Mouse (Mus musculus): ENCODE measurements around the gene Kif13a. TPM values are rescaled to one million over a fixed set of nuclear protein-coding genes. Genes with fewer than 3 reads are reported as not detected.

Gene Kif13a
- total and polyA plus RNA-seq, 3 experiments: 1.2 to 1.7 TPM; not detected in 1

GRCm38 (mm10) chr13:46765361-46765760 lies 164.3 kb downstream of the Kif13a start:
- Histone ChIP-seq H3K79me2 (ENCODE audit: control insufficient read depth, insufficient read depth, low read length, poor library complexity) (no peaks in the 10 kb centered on the region), H3K36me3 (ENCODE audit: control insufficient read depth in 1 of 2, insufficient read depth in 2 of 2, low read length in 2 of 2) (peaks cover 0 to 3% of the 10 kb centered on the region in 2 experiments; a peak in 2 of 4 replicates), H3K27me3 (ENCODE audit: control insufficient read depth in 1 of 2, insufficient read depth in 2 of 2, low read length in 2 of 2) (no peaks in the 10 kb centered on the region), H3K9ac (ENCODE audit: control insufficient read depth, low read depth, low read length, poor library complexity, severe bottlenecking) (no peak overlapping the region), H3K27ac (ENCODE audit: control insufficient read depth, low read depth, low read length) (no peak overlapping the region), H3K9me3 (replicated peaks; ENCODE audit: insufficient read depth, low read length) (no peaks in the 10 kb centered on the region), H3K4me1 (ENCODE audit: control insufficient read depth in 1 of 2, insufficient read depth in 2 of 2, low read length in 2 of 2) (peaks cover 0 to 5% of the 10 kb centered on the region in 2 experiments; a peak in 1 of 4 replicates), H3K4me3 (ENCODE audit: control insufficient read depth in 1 of 2, insufficient read depth in 1 of 2, low read depth in 2 of 2, low read length in 2 of 2) (no peak overlapping the region)
- no peak for DNase-seq (ENCODE audit: low read depth, low spot score)
- TF ChIP-seq MXI1 (IDR thresholded peaks at IDR 0.05; ENCODE audit: low read depth, low read length): no peak
- TF ChIP-seq RCOR1 (IDR thresholded peaks at IDR 0.05; ENCODE audit: low read depth, low read length): no peak
- TF ChIP-seq GATA1 (IDR thresholded peaks at IDR 0.05; ENCODE audit: low read depth, low read length): peak; percentile 28; the same call in 1 of the 2 replicates
- no peak for TF ChIP-seq ZKSCAN1 (IDR thresholded peaks at IDR 0.05; ENCODE audit: low read depth, low read length)
- no peak for TF ChIP-seq MEF2A (IDR thresholded peaks at IDR 0.05; ENCODE audit: extremely low read depth, insufficient replicate concordance, low read depth, low read length, poor library complexity, severe bottlenecking)

GRCm38 (mm10) chr13:46763210-46763609 lies 166.5 kb downstream of the Kif13a start:
- no peak overlapping the region for H3K9ac ChIP-seq (ENCODE audit: control insufficient read depth, low read depth, low read length, poor library complexity, severe bottlenecking)
- H3K79me2 ChIP-seq (ENCODE audit: control insufficient read depth, insufficient read depth, low read length, poor library complexity): no peaks in the 10 kb centered on the region
- DNase-seq (ENCODE audit: low read depth, low spot score): no peak
- no peaks in the 10 kb centered on the region for H3K27me3 ChIP-seq (ENCODE audit: control insufficient read depth in 1 of 2, insufficient read depth in 2 of 2, low read length in 2 of 2)
- peaks cover 0 to 5% of the 10 kb centered on the region in 2 experiments; a peak in 1 of 4 replicates for H3K4me1 ChIP-seq (ENCODE audit: control insufficient read depth in 1 of 2, insufficient read depth in 2 of 2, low read length in 2 of 2)
- no peak overlapping the region for H3K4me3 ChIP-seq (ENCODE audit: control insufficient read depth in 1 of 2, insufficient read depth in 1 of 2, low read depth in 2 of 2, low read length in 2 of 2)
- TF ChIP-seq POLR2A (IDR thresholded peaks at IDR 0.05; ENCODE audit: control insufficient read depth in 1 of 2, insufficient read depth in 1 of 2, low read depth in 1 of 2, low read length in 2 of 2, poor library complexity in 1 of 2) (no peak), CTCF (IDR thresholded peaks at IDR 0.05 in 2 of 3, conservative IDR thresholded peaks at IDR 0.05 in 1 of 3; ENCODE audit: control insufficient read depth in 1 of 3, insufficient read depth in 1 of 3, low read depth in 2 of 3, low read length in 3 of 3, poor library complexity in 1 of 3, severe bottlenecking in 1 of 3) (no peak), CHD1 (IDR thresholded peaks at IDR 0.05; ENCODE audit: low read depth, low read length) (no peak), MAX (IDR thresholded peaks at IDR 0.05; ENCODE audit: low read length) (no peak), ZNF384 (IDR thresholded peaks at IDR 0.05; ENCODE audit: low read depth, low read length) (no peak), NELFE (IDR thresholded peaks at IDR 0.05; ENCODE audit: low read depth, low read length) (no peak)
- H3K36me3 ChIP-seq (ENCODE audit: control insufficient read depth in 1 of 2, insufficient read depth in 2 of 2, low read length in 2 of 2): peaks cover 0 to 3% of the 10 kb centered on the region in 2 experiments; a peak in 2 of 4 replicates
- no peaks in the 10 kb centered on the region for H3K9me3 ChIP-seq (replicated peaks; ENCODE audit: insufficient read depth, low read length)
- H3K27ac ChIP-seq (ENCODE audit: control insufficient read depth, low read depth, low read length): no peak overlapping the region

- Histone ChIP-seq H3K27ac (ENCODE audit: control insufficient read depth, low read depth, low read length) (no peak overlapping the region), H3K9ac (ENCODE audit: control insufficient read depth, low read depth, low read length, poor library complexity, severe bottlenecking) (no peak overlapping the region), H3K4me3 (ENCODE audit: control insufficient read depth in 1 of 2, insufficient read depth in 1 of 2, low read depth in 2 of 2, low read length in 2 of 2) (no peak overlapping the region), H3K79me2 (ENCODE audit: control insufficient read depth, insufficient read depth, low read length, poor library complexity) (no peaks in the 10 kb centered on the region), H3K4me1 (ENCODE audit: control insufficient read depth in 1 of 2, insufficient read depth in 2 of 2, low read length in 2 of 2) (peaks cover 0 to 5% of the 10 kb centered on the region in 2 experiments; a peak in 1 of 4 replicates), H3K36me3 (ENCODE audit: control insufficient read depth in 1 of 2, insufficient read depth in 2 of 2, low read length in 2 of 2) (peaks cover 0 to 3% of the 10 kb centered on the region in 2 experiments; a peak in 2 of 4 replicates), H3K9me3 (replicated peaks; ENCODE audit: insufficient read depth, low read length) (no peaks in the 10 kb centered on the region), H3K27me3 (ENCODE audit: control insufficient read depth in 1 of 2, insufficient read depth in 2 of 2, low read length in 2 of 2) (no peaks in the 10 kb centered on the region)
- no peak for TF ChIP-seq GATA1 (IDR thresholded peaks at IDR 0.05; ENCODE audit: low read depth, low read length)
- TF ChIP-seq SIN3A (IDR thresholded peaks at IDR 0.05; ENCODE audit: low read length): no peak
- TF ChIP-seq MAZ (IDR thresholded peaks at IDR 0.05; ENCODE audit: low read depth, low read length): no peak
- no peak for TF ChIP-seq MYB (IDR thresholded peaks at IDR 0.05; ENCODE audit: low read depth, low read length)
- no peak for TF ChIP-seq USF2 (IDR thresholded peaks at IDR 0.05; ENCODE audit: borderline replicate concordance in 1 of 2, insufficient read depth in 1 of 2, low read depth in 1 of 2, low read length in 2 of 2)
- no peak for TF ChIP-seq MXI1 (IDR thresholded peaks at IDR 0.05; ENCODE audit: low read depth, low read length)
- no peak for TF ChIP-seq EP300 (IDR thresholded peaks at IDR 0.05; ENCODE audit: low read depth in 1 of 2, low read length in 2 of 2)
- TF ChIP-seq E2F4 (IDR thresholded peaks at IDR 0.05; ENCODE audit: borderline replicate concordance, low read depth, low read length): no peak
- no peak for DNase-seq (ENCODE audit: low read depth, low spot score)
These were observed 168.7 kb downstream of the Kif13a start for GRCm38 (mm10) chr13:46760921-46761320.

Data from MEL (cell line).